Mouse (Mus musculus) yolk sac, embryonic 10.5 days (tissue): Measurements from ENCODE around the gene Arid3c.
"Not testable (repeated sequence)": the region's sequence is repeated elsewhere in the genome, so short reads cannot be mapped to it uniquely, and the experiment has no call there.

Experiments used
- DNase-seq: peaks from one replicate; pipeline ENCODE4 v3.0.0-alpha.2; 2017; ENCODE audit warnings: low spot score

Arid3c gene

DNA sequence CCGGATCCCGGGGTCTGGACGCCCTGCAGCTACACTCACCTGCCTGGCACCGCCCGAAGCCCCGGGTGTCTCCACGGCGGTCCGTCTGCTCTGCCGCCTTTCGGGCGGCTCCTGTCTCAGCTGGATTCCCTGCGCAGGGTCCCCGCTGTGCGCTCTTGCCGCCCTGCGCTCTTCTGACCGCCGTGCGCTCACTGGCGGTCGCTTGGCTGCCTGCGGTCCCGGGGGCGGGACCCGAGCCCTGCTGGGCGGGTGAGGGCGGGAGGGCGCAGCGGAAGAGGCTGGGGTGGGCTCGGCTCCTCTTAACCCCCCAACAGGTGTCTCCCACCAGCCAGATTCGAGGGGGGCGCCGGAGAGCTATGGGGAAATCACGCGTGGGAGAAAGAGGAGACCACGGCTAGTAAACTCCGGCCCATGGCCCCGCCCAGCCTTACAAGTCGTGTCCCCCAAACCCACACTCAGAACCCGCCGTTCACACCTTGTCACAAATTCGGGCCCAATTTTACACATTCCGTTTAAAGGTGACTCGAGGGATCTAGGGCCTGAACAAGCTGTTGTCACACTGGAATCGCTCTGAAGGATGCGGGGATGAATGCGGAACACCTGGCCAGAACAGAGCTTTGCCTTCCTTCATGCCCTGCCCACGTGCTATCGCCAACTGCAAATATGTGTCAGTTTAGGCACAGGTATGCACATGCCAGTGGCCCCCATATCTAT lies at the start of gene Arid3c:
Gene Arid3c, minus strand, starts transcription at position 91 of the 714 bp plus-strand sequence.
- DNase-seq = no peak

DNA sequence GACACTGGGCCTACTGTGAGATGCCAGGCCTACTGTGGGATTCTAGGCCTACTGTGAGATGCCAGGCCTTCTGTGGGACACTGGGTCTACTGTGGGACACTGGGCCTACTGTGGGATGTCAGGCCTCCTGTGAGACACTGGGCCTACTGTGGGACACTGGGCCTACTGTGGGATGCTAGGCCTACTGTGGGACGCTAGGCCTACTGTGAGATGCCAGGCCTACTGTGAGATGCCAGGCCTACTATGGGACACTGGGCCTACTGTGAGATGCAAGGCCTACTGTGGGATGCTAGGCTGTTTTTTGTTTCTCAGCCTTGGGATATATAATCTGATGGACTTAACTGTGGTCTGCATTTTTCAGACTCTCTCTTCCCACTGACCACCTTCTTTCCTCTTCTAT lies 44.9 kb upstream of the Arid3c start:
- DNase-seq = not testable (repeated sequence)

DNA sequence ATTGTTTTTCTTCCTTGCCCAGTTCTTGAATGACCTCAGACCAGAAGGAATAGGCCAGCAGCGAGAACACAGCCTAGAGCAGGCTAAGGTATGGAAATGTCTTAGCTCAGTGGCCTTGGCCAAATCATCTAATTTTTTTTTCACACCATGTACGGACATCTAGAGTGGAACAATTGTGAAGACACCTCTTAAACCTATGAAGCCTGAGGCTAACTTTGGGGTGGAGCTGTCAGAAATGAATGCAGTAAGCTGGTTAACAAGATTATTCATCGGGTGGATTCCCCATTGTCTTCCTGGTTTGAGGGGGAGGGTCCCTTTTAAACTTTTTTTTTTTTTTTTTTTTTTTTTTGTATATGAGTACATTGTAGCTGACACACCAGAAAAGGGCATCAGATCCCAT lies 43.6 kb upstream of the Arid3c start:
- not testable (repeated sequence) for DNase-seq

DNA sequence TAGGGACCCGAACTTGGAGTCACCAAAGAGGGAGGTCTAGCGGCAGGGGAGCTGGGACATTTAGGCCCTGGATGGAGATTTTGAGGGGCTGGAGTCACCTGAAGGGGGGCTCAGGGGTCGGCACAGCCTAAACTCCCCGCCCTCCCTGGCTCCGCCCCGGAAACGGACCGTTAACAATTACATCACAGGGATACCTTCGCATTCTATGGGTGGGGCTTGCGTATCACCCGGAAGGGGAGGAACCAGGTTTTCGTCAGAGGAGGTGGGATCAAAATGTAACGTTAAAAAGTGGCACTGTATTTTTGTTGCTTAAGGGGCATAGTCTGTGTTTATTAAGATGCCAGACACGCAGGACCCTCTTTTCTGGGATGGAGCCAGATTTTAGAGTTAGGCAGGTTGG lies 43.1 kb upstream of the Arid3c start, which contains the start of gene Ccl27a:
Gene Ccl27a, minus strand, starts transcription at position 246 of the 400 bp plus-strand sequence.
- peak; percentile 83 for DNase-seq

DNA sequence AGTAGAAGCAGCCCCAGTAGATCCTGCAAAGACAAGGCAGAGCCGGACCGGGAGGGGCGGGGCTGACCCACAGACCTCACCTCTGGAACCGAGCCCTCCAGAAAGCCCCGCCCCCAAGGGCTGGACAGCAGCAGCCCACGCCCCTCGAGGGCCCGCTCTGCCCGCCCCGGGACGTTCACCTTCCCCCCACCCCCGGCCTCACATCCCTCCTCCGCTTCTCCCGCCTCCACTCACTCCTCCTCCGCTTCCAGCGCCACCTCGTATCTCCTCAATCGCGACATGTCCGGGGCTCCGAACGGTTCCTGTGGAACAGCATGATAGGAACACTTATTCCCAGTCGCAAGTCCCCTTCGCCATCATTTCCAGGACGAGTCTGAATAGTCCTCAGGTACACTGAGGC lies 42.6 kb upstream of the Arid3c start:
- peak; percentile 83 for DNase-seq

DNA sequence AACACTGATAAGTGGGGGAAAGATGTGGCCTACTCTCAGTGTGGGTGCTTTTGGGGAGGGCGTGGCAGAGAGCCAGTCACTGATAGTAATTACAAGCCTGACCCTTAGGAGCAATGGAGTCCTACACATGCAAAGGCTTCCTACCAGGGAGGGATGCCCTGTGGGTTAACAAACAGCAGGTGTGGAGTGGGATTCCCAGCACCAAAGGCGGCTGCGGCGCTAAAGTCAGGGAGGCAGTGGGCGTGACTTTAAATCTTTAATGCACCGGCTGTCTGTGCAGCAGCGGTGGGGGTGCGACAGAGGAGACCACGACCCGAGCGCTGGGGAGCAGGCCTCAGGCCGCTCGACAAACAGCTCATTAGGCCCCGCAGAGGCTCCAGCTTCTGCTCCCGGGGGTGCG lies 42.0 kb upstream of the Arid3c start:
- not testable (repeated sequence) for DNase-seq

DNA sequence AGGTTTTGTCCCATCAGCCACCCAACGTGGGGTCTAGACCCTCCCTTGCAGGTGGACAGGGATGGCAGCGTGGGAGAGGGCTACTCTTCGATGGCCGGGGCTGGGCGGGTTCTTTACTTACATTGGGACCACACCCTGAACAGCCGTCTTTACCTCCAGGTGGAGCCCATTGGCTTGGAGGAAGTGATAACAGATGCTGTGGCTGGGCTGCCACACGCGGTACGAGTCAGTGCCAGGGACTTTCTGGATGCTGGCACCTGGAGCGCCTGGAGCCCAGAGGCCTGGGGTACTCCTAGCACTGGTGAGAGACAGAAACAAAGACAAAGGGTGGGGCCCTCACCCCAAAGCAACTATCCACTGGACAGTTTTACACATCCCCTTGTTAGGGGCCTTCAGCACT lies 36.4 kb upstream of the Arid3c start:
- DNase-seq = not testable (repeated sequence)

DNA sequence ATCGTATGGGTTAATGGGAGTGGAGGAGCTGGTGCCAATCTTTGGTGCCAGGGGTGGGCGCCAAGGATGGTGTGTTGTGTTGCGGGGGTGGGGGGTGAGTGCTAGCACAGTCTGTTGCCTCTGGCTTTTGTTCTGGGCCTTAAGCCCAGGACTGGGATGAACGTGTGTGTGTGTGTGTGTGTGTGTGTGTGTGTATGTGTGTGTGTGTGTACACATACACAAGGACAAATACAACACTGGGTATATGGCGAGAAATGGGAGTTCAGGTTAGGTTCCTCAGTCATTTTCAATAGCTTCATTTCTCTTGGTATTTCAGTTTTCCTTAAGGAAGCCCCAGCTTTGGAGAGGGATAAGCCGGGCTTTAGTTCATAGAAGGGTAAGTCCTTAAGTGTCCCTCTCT lies 32.2 kb upstream of the Arid3c start:
- DNase-seq = not testable (repeated sequence)

DNA sequence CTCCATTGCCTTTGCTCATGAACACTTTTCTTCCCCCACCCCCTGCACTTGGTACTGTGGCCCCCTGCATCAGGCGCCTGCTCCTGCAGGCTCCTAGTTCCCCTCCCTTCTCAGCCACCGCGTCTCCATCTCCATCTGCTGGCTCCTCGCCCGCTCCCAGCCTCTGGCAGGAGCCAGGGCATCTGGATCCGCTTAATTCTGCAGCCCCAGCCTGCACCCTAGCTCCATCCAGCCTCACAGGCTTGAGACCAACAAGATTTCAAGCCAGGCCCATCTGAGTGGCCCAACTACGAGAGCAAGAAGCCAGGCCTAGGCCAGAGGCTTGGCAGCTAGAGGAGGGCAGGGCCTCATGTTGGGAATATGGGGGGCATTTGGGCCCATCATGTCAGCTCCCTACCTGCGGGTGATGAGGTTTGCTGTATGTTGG lies 31.8 kb upstream of the Arid3c start:
- DNase-seq = not testable (repeated sequence)

DNA sequence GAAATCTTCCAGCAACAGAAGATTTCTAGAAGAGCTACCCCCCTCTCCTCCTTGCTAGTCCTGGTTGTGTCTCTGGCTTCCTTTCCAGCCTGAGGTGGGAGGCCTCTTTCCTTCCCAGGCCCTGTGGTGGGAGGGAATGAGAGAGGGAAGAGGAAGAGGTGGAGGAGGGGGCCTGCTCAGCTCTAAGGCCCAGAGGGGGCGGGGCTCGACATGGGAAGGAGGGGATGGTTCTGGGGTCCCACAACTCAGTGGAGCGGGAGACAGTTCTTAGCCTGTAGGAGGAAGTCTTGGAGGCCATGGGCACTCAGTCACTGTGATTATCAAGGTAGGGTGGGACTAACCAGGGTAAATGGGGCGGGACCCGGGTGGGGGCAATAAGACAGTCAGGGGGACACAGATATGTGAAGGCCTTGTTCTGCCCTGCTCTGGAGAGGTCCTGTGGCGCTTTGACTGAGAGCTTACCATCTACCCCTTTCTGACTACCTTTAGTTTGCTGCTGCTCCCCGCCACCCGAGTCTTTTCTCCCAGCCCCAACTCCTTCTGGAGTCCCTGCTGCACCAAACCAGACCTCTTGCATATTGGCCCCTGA lies 31.3 kb upstream of the Arid3c start:
- peak; percentile 40 for DNase-seq

DNA sequence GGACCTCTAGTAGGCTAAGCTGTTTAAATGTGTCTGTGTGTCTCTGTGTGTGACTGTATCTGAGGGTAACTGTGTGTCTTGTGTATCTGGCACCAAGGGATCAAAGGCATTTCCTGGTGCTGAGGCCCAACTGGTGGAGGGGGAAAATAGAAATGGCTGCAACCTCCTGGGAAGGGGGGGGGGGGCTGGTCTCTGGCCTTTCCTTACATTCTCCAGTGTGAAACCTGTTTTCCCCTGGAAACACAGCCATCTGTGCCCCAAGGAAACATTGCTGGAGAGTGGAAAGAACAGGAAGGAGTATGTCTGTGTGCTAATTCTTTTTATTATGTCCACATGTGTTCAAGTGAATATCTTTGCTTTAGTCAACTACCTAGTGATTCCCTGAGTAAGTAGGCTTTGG lies 30.7 kb upstream of the Arid3c start:
- no peak for DNase-seq

DNA sequence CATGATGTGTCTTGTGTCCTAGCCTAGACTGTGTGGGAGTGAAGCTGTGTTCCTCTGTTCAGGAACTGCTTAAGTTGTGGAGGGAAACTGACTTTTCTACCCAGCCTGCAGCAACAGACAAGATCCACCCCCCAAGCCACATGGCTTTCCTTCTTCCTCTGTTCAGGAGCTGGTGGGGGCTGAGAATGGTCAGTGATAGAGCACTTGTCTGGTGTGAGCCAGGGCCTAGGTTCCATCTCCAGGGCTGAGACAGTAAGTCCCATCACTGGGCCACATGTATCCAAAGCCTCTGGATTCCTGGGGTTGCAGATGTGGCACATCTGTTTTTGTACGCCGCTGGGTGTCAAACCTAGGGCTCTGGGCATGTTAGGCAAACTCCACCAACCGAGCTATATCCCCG lies 30.0 kb upstream of the Arid3c start:
- DNase-seq = no peak

DNA sequence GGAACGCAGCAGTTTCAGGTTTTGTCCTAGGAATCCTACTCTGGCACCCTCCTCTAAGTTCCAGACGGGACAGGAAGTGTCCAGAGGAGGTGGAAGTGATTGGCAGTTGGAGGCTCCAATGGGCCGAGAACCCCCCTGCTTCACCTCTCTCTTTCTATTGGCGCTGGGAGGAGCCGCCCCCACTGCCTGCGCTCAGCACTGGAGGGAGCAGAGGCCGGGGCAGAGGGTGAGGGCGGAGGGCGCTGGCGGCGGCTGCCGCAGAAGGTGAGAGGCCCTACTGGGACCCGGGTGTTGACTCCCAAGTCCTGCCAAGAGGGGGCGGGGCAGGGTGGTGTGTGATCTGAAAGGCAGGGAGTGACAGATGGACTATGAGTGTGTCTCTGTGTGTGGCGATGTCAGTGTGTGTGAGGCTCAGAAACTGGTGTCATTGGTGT lies 29.4 kb upstream of the Arid3c start:
- DNase-seq = peak; percentile 94

DNA sequence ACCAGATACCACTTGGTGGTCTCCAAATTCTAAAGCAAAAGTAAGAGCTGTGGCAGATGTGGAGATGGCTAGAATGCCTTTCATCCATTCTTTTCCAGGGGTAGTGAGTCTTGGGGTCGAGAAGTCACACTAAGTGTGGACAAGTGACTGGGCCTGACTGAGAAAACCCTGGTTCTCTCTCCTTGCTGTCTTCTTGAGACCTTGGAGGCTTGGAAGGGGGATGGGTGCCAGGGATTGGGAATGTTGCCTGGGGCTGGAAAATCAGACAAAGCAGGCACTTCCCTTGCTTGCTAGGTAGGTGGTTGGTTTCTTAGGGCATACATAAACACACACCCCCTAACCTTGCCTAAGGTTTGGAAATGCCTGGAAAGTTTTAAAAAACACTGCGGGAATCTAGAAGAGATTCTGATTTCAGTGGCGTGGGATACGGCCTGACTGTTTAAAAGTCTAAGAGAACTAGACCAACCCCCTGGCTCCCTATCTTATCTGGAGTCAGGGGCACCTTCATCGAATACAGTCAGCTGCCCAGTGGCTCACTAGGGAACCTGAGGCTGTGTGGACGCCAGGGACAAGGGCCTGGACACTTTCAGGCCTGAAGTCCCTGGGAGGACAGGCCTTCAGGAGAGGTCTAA lies 28.8 kb upstream of the Arid3c start:
- DNase-seq = no peak

DNA sequence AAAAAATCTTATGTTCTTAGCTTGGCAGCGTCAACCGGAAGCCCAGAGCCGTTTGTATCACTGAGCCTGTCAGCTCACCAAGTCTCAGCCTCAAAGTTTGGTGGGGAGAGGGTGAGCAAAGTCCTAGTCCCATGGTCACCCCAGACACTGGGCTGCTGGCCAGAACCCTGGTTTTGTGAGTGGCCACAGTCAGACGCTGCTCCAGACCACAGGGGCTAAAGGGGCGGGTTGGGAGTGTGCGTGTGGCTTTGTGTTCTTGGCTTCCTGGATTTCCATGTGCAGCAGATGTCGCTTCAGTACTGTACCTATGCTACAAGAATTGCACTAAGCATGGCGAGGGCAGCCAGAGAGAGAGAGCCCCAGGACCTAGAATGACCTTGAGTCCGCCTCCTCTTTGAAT lies 28.3 kb upstream of the Arid3c start:
- no peak for DNase-seq

DNA sequence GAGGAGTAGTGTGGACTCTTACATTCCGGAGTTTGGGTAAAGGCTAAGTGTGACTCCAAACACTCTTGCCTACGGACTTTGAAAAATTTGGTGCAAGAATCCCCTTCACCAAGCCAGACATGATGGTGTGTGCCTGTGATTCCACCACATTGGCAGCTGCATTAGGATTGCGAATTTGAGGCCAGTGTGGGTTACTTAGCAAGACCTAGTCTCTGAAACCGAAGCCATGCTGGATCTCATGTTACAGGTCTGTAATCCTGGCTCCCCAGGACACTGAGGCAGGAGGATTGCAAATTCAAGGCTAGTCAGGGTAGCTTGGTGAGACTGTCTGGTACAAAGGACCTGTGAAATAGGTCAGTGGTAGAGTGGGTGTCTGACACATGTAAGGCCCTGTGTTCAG lies 27.8 kb upstream of the Arid3c start:
- DNase-seq = no peak

DNA sequence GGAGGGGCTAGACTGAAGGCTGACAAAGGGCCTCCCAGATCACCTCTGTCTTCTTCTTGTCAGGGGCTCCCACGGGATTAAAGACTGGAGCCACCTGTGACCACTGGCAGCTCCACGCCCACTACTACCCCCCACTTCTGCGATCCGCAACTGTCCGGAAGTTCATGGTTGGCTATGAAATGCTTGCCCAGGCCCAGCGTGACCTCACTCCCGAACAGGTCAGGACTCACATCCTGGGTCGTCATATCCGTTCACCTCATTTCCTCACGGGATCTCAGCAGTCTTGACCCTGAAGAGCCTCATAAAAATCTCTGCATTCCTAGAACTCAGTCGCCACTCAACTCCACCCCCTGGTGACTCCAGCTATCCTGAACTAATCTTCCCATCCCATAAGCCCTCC lies 27.1 kb upstream of the Arid3c start:
- no peak for DNase-seq

DNA sequence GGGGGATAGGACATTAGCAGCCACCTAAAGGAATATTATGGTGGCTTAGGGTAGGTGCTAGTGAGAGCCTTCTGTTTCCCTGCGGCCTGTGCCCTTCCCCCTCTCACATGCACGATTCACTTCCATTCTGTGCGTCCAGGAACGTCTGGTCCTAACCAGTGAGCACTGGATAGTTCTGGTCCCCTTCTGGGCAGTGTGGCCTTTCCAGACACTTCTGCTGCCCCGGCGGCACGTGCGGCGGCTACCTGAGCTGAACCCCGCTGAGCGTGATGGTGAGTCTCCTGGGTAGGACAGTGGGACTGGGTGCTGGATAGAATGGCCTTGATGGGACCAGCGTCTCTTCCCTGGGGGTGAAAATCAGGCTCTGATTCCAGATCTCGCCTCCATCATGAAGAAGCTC lies 26.4 kb upstream of the Arid3c start:
- no peak for DNase-seq

DNA sequence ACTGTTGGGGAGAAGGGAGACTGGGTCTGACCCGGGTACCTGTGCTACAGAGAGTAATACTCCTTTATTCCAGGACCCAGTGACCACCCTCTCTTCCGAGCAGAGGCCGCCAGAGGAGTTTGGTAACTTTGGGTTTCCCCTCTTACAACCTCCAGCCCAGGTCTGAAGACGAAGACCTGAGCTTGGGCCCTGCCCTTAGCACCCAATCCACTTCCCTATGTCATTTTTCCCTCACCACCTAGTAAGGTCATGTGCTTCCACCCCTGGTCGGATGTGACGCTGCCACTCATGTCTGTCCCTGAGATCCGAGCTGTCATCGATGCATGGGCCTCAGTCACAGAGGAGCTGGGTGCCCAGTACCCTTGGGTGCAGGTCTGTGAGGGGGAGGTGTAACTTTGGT lies 25.5 kb upstream of the Arid3c start:
- DNase-seq = no peak

DNA sequence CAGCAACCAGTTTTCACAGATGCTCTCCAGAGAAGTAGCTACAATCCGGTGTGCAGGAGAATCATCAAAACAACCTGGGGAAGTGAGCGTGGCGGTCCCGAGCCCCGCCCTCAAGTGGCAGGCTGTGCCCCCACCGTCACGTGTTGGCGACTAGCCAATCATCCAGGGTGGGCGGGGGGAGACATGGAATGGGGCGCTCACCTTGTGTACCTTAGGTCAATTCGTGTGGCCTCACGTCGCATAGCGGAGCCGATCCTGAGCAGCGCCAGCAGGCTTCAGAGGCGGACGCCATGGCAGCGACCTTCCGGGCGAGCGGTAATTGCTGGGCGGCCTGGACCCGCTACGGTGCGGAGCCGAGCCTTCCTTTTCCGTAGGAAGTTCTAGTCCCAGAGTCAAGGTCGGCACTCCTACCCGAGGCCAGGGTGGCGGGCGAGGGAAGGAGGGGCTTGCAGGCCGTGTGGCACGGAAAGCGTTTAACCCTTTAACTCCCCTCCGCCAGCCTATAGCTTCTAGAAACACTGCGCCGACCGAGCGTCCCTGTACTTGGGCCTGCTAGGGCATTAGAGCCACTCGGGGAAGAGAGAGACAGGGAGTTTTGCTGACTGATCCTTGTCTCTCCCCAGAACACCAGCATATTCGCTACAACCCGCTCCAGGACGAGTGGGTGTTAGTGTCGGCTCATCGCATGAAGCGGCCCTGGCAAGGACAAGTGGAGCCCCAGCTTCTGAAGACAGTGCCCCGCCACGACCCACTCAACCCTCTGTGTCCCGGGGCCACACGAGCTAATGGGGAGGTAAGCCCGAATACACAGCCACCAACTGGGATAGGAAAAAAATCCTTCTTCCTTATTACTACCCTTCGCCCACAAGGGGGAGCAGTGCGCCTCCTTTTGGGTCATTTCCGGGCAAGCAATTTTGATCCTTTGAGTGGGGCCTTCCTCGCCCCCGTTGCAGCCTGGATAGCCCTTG lies 24.7 kb upstream of the Arid3c start, which contains the start of gene Sigmar1:
Gene Sigmar1, minus strand, starts transcription at position 820 of the 968 bp plus-strand sequence.
- peak; percentile 95 for DNase-seq

DNA sequence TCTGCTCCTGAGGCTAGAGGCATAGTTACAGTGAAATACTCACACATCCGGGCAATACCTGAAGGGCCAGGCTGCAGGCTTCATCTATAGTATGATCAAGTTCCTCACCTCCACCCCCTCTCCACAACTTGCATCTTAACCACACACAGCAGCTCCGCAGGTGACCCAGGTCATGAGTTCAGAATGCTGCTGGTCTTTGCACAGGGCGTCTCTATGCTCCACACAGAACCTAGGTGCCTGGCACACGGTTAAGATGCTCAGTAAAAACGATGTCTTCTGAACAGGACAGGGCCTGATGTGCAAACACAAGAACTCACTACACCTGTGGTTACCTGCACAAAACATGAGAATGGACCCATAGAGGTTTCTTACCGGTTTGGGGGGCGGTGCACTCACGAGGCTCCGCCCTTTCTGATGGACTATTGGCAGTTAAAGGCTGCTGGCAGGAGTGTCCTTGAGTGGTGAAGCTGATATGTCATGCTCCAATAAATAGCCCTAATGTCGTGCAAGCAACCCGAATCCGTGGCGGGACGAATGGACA lies 23.9 kb upstream of the Arid3c start, which contains the start of gene Galt:
Gene Galt, plus strand, starts transcription at position 432 of the 541 bp plus-strand sequence.
- DNase-seq = no peak

DNA sequence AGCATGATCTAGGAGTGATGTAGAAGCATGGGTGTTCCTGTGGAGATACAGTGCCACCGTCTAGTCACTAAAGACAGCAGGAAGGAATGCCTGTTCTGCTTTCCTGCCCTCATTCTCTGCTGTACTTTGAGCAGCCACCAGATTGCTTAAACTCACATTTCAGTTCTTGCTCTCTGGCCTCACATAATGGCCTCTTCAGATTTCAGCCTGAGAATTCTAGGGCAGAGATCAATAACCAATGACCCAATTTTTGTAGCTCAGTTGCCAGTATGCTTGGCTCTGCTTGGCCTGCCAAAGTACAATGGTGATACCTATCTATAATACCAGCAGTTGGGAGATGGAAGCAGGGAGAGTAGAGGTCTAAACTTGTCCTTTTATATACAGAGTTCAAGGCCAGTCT lies 14.1 kb upstream of the Arid3c start:
- DNase-seq = no peak
